Mouse (Mus musculus): ENCODE data around the gene Gm17359. TPM values are rescaled to one million over a fixed set of nuclear protein-coding genes. Genes with fewer than 3 reads are reported as not detected.

Gene Gm17359
- polyA plus RNA-seq, 1 experiment from 2014 or later, result not detected

- H3K9me3 ChIP-seq, result no peaks in the 10 kb centered on the region
- no peak overlapping the region for H3K4me2 ChIP-seq (replicated peaks)
- H3K9ac ChIP-seq (replicated peaks), result no peak overlapping the region
- H3K27me3 ChIP-seq, result no peaks in the 10 kb centered on the region
- peaks cover 4% of the 10 kb centered on the region; the same call in 1 of the 2 replicates for H3K4me1 ChIP-seq
- ATAC-seq (replicated peaks), result peak; percentile 66; the same call in 1 of the 2 replicates
- 44% methylated on average over 4 of the region's 4 CpGs for WGBS
- H3K27ac ChIP-seq (replicated peaks), result no peak overlapping the region
- no peaks in the 10 kb centered on the region for H3K36me3 ChIP-seq
- no peak overlapping the region for H3K4me3 ChIP-seq
Observed at GRCm38 (mm10) chr3:79389081-79389480, 52.6 kb downstream of the Gm17359 start.

GRCm38 (mm10) chr3:79400552-79400951 is 64.1 kb downstream of the Gm17359 start:
- no peak overlapping the region for H3K27ac ChIP-seq (replicated peaks)
- no peak overlapping the region for H3K9ac ChIP-seq (replicated peaks)
- no peaks in the 10 kb centered on the region for H3K36me3 ChIP-seq
- no peaks in the 10 kb centered on the region for H3K9me3 ChIP-seq
- H3K27me3 ChIP-seq, result no peaks in the 10 kb centered on the region
- H3K4me1 ChIP-seq, result no peaks in the 10 kb centered on the region
- WGBS, result 72% methylated on average over 4 of the region's 4 CpGs
- no peak for ATAC-seq (replicated peaks)
- no peak overlapping the region for H3K4me2 ChIP-seq (replicated peaks)
- no peak overlapping the region for H3K4me3 ChIP-seq

- ATAC-seq (replicated peaks), result no peak
- WGBS, result 90% methylated on average over 8 of the region's 8 CpGs
- Histone ChIP-seq H3K36me3 (no peaks in the 10 kb centered on the region), H3K9ac (replicated peaks) (no peak overlapping the region), H3K27me3 (no peaks in the 10 kb centered on the region), H3K4me2 (replicated peaks) (no peak overlapping the region), H3K4me1 (no peaks in the 10 kb centered on the region), H3K4me3 (no peak overlapping the region), H3K9me3 (no peaks in the 10 kb centered on the region), H3K27ac (replicated peaks) (no peak overlapping the region)
Observed at GRCm38 (mm10) chr3:79402056-79402455, 65.6 kb downstream of the Gm17359 start.

GRCm38 (mm10) chr3:79408546-79408945 is 72.1 kb downstream of the Gm17359 start:
- no peak for ATAC-seq (replicated peaks)
- 79% methylated on average over 4 of the region's 4 CpGs for WGBS
- Histone ChIP-seq H3K4me1 (peaks cover 17% of the 10 kb centered on the region; the same call in 1 of the 2 replicates), H3K36me3 (no peaks in the 10 kb centered on the region), H3K27ac (replicated peaks) (no peak overlapping the region), H3K4me2 (replicated peaks) (no peak overlapping the region), H3K9ac (replicated peaks) (no peak overlapping the region), H3K4me3 (no peak overlapping the region), H3K27me3 (no peaks in the 10 kb centered on the region), H3K9me3 (no peaks in the 10 kb centered on the region)

- peak; percentile 78 for ATAC-seq (replicated peaks)
- H3K27me3 ChIP-seq, result no peaks in the 10 kb centered on the region
- peaks cover 17% of the 10 kb centered on the region; the same call in 1 of the 2 replicates for H3K4me1 ChIP-seq
- no peak overlapping the region for H3K4me3 ChIP-seq
- 17% methylated on average over 10 of the region's 10 CpGs for WGBS
- no peak overlapping the region for H3K27ac ChIP-seq (replicated peaks)
- no peaks in the 10 kb centered on the region for H3K36me3 ChIP-seq
- no peak overlapping the region for H3K4me2 ChIP-seq (replicated peaks)
- H3K9me3 ChIP-seq, result no peaks in the 10 kb centered on the region
- no peak overlapping the region for H3K9ac ChIP-seq (replicated peaks)
Observed at GRCm38 (mm10) chr3:79409927-79410628, 73.6 kb downstream of the Gm17359 start.

- WGBS, result 39% methylated on average over 5 of the region's 5 CpGs
- peaks cover 17% of the 10 kb centered on the region; the same call in 1 of the 2 replicates for H3K4me1 ChIP-seq
- no peak for ATAC-seq (replicated peaks)
Observed at GRCm38 (mm10) chr3:79410629-79410995, 74.2 kb downstream of the Gm17359 start.

GRCm38 (mm10) chr3:79411666-79412065 is 75.2 kb downstream of the Gm17359 start:
- Histone ChIP-seq H3K4me1 (peaks cover 23% of the 10 kb centered on the region), H3K4me2 (replicated peaks) (no peak overlapping the region), H3K36me3 (no peaks in the 10 kb centered on the region), H3K27ac (replicated peaks) (no peak overlapping the region), H3K9ac (replicated peaks) (no peak overlapping the region), H3K4me3 (no peak overlapping the region), H3K9me3 (no peaks in the 10 kb centered on the region), H3K27me3 (no peaks in the 10 kb centered on the region)
- ATAC-seq (replicated peaks), result 0 out of 2 replicates have a peak, but pooled peaks have one; percentile 18
- 57% methylated on average over 2 of the region's 2 CpGs for WGBS

More at GRCm38 (mm10) chr3:79410629-79410995, 74.2 kb downstream of the Gm17359 start:
- H3K36me3 ChIP-seq, result no peaks in the 10 kb centered on the region
- no peak overlapping the region for H3K9ac ChIP-seq (replicated peaks)
- no peaks in the 10 kb centered on the region for H3K9me3 ChIP-seq
- no peaks in the 10 kb centered on the region for H3K27me3 ChIP-seq
- H3K27ac ChIP-seq (replicated peaks), result no peak overlapping the region
- H3K4me2 ChIP-seq (replicated peaks), result no peak overlapping the region
- no peak overlapping the region for H3K4me3 ChIP-seq

- no peak overlapping the region for H3K9ac ChIP-seq (replicated peaks)
- H3K27ac ChIP-seq (replicated peaks), result no peak overlapping the region
- 96% methylated on average over 1 of the region's 1 CpGs for WGBS
- no peaks in the 10 kb centered on the region for H3K36me3 ChIP-seq
- no peak for ATAC-seq (replicated peaks)
- H3K4me3 ChIP-seq, result no peak overlapping the region
- H3K9me3 ChIP-seq, result no peaks in the 10 kb centered on the region
- no peaks in the 10 kb centered on the region for H3K27me3 ChIP-seq
- no peak overlapping the region for H3K4me2 ChIP-seq (replicated peaks)
- H3K4me1 ChIP-seq, result peaks cover 34% of the 10 kb centered on the region
Observed at GRCm38 (mm10) chr3:79413492-79413891, 77.0 kb downstream of the Gm17359 start.

- Histone ChIP-seq H3K4me2 (replicated peaks) (no peak overlapping the region), H3K4me3 (no peak overlapping the region), H3K9ac (replicated peaks) (no peak overlapping the region), H3K36me3 (no peaks in the 10 kb centered on the region), H3K4me1 (peaks cover 33% of the 10 kb centered on the region), H3K27me3 (no peaks in the 10 kb centered on the region), H3K27ac (replicated peaks) (no peak overlapping the region), H3K9me3 (no peaks in the 10 kb centered on the region)
- no peak for ATAC-seq (replicated peaks)
- 72% methylated on average over 5 of the region's 5 CpGs for WGBS
Observed at GRCm38 (mm10) chr3:79415081-79415480, 78.6 kb downstream of the Gm17359 start.

- Histone ChIP-seq H3K4me1 (peaks cover 26% of the 10 kb centered on the region), H3K9me3 (no peaks in the 10 kb centered on the region), H3K27me3 (no peaks in the 10 kb centered on the region), H3K36me3 (no peaks in the 10 kb centered on the region), H3K4me2 (replicated peaks) (no peak overlapping the region), H3K4me3 (no peak overlapping the region), H3K27ac (replicated peaks) (peak overlapping the region; percentile 83; the same call in 1 of the 2 replicates), H3K9ac (replicated peaks) (no peak overlapping the region)
- ATAC-seq (replicated peaks), result no peak
Observed at GRCm38 (mm10) chr3:79415929-79416328, 79.5 kb downstream of the Gm17359 start.

GRCm38 (mm10) chr3:79416944-79417680 is 80.7 kb downstream of the Gm17359 start:
- peak; percentile 96 for ATAC-seq (replicated peaks)
- Histone ChIP-seq H3K4me3 (no peak overlapping the region), H3K9ac (replicated peaks) (no peak overlapping the region), H3K36me3 (no peaks in the 10 kb centered on the region), H3K4me2 (replicated peaks) (no peak overlapping the region), H3K4me1 (peaks cover 21% of the 10 kb centered on the region), H3K27ac (replicated peaks) (peak overlapping the region; percentile 83), H3K27me3 (no peaks in the 10 kb centered on the region), H3K9me3 (no peaks in the 10 kb centered on the region)
- WGBS, result 6% methylated on average over 4 of the region's 4 CpGs

- Histone ChIP-seq H3K9ac (replicated peaks) (no peak overlapping the region), H3K27me3 (no peaks in the 10 kb centered on the region), H3K4me3 (no peak overlapping the region), H3K4me2 (replicated peaks) (no peak overlapping the region), H3K36me3 (no peaks in the 10 kb centered on the region), H3K9me3 (no peaks in the 10 kb centered on the region), H3K4me1 (peaks cover 21% of the 10 kb centered on the region), H3K27ac (replicated peaks) (no peak overlapping the region)
- no peak for ATAC-seq (replicated peaks)
- WGBS, result 87% methylated on average over 14 of the region's 14 CpGs
Observed at GRCm38 (mm10) chr3:79418921-79419320, 82.5 kb downstream of the Gm17359 start.

Data from forebrain, embryonic 15.5 days (tissue).